Mouse (Mus musculus) spleen, postnatal 4 days (tissue): ENCODE data around the gene Cd55.
"Not testable (repeated sequence)": the region's sequence is repeated elsewhere in the genome, so short reads cannot be mapped to it uniquely, and the experiment has no call there.

Source experiments
- DNase-seq, 2 experiments: peaks; one replicate each; pipeline ENCODE4 v3.0.0; 2022; ENCODE audit warnings: low spot score in 2 of 2

The Cd55 gene

DNA sequence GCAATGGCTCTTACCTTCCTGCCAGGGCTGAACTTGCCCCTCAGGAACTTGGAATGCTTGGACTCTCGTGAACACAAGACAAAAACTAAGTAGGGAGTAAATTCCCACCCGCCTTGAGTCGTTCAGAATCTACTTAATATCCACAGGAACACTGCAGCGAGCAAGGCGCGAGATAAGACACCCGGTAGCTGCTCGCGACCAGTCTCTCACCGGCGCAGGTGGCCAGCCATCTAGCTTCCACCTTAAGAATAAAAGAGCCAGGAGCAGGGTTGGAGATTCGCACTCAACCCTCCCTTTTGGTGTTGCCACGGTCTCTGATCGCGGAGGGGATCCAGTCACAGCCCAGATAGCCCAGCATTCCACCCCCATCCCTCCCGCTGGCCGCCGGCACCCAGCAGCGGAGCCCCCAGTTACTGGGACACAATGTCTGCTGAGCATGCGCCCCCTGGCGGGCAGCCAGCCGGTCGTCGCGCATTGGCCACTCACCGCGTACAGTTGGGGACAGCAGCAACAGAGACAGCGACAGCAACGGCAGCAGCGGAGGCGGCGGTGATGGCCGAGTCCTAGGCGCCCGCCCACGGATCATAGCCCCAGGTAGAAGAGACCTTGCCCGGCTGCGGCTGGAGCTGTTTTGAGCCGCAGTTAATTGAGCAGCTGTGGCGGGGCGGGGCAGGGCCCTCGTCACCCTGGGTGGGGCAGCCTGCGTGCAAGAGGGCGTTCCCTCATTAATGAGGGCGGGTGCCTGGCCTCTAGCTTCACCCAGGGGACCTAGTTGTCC, at the start of gene Cd55:
Cd55 (minus strand) TSS at position 661 of the 778 bp plus-strand sequence.
- peak; percentile 92 to 98 for DNase-seq

DNA sequence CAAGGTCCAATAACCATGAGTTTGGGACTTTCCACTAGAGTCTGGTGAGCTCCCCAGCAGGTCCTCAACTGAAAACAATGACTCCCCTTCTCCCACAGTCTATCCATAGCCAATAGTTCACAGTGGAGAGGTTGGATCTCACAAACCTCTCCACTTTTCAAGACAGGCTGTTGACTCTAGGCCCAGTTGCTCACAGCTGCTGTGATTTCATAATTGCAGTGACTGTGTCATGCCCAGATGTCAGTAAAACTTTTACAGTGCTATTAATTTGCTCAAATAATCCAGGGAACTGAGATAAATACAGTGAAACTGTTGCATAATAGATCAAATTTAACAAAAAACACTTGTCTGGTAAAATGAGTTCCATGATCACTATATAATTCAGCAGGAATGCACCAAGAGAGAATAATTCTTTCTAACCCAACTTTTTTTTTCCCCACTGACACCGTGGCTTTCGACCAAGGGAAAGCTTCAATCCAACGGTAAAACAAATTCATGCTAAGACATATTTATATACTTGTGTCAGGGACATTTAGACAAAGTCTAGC, 49.4 kb upstream of the Cd55 start:
- no peak for DNase-seq

DNA sequence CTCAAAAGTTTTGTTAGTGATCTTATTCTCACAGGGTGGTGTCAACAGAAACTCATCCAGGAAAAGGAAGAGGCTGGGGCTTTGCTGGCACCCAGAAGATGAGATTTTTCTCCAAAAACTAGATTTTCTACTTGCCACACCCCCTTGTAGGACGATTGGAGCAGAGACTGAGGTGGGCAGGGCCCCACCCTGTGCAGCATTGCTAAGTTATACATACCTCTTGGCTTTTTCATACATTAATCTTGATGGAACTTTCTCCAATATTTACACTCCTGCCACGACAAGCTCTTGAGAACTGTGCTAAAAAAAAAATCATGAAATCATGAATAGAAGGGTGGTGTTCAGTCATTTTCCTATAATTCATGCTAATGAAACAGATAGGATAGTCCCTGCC, 46.4 kb upstream of the Cd55 start:
- DNase-seq = no peak

DNA sequence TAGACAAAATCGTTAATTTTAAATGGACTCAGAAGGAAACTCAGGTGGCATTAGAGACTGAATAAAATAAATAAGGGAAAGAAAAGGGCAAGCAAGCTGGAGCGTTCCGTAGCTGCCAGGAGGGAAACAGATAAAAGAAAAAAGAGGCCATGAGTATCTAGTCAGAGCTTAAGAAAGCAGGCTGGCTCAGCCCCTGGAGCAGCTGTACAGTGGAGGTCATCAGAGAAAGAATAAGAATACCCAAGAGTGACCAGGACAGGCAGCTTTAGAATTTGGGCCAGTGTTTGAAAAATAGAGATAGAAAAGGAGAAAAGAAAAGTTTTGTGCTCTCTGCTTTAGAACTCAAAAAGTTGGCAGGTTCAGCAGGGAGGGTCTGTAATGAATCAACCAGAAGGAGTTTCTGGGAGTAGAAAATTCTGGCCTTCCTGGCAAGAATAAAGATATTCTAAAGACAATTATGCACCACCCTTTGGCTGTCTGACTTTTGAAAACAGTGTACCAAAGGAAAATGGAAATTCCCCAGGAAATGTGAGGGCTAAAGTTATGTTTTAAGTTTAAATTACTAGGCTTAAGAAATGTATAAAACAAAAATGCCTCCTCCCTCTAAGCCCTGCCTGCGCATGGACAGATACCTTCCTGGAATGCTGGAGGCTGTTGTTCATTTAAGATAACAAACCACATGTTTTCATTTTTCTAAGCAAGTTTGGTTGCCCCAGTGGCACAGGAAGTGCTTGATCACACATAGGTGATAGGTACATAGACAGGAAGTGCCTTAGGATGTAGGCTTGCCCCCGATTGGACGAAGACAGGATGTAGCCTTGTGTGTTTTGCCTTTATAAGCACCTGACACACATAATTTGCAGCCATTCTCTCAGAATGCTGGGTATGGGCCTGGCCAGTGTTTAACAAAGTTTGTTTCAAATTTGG, 45.7 kb upstream of the Cd55 start:
- DNase-seq = no peak

DNA sequence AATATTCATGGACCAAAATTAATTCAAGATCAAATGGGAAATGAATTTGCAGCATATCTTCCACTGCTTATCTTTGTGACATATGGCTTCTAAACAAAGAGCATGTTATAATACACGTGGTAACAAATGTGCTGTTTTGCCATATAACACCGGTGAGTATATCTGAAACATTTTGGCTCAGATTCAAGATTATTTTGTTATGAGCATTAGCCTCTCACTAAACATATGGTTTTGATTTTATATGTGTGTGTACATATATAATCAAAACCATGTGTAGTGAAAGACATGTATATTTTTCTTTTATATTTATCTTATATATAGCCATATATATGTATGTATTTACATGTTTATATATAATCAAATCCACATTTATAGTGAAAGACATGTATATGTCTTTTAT, 44.9 kb upstream of the Cd55 start:
- DNase-seq = no peak

DNA sequence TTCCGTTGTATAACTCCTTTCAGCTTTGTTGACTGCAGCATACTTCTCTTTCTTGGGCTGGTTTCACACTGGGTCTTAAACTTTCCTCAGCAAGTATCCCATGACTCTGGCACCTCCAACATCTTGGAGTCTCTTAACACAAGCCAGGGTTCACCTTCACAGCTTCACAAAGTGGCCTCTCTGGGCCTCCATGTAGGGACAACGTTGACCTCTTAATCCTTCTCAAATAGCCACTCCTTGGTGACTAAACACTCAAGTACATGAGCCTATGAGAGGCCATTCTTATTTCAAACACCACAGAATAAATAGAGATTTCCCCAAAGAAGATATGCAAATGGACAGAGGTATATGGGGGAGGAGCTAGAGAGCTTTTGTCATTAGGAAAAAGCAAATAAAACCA, 37.4 kb upstream of the Cd55 start:
- DNase-seq = no peak

DNA sequence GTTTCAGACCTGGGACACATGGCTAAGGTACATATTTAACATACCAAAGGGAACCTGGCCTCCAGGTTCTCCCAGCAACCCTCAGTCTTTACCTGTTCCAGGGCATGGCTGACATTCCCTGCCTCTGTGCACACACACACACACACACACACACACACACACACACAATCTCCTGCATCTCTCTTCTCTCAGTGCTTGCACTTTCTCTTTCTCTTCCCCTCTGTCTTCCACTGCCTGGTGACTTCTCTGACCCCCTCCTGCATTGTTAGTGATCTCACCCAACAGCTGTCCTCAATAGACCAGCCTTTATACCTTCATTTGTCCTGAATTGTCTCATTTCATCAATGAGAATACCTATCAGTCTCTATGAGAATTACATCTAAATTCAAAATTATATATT, 35.8 kb upstream of the Cd55 start:
- no peak for DNase-seq

DNA sequence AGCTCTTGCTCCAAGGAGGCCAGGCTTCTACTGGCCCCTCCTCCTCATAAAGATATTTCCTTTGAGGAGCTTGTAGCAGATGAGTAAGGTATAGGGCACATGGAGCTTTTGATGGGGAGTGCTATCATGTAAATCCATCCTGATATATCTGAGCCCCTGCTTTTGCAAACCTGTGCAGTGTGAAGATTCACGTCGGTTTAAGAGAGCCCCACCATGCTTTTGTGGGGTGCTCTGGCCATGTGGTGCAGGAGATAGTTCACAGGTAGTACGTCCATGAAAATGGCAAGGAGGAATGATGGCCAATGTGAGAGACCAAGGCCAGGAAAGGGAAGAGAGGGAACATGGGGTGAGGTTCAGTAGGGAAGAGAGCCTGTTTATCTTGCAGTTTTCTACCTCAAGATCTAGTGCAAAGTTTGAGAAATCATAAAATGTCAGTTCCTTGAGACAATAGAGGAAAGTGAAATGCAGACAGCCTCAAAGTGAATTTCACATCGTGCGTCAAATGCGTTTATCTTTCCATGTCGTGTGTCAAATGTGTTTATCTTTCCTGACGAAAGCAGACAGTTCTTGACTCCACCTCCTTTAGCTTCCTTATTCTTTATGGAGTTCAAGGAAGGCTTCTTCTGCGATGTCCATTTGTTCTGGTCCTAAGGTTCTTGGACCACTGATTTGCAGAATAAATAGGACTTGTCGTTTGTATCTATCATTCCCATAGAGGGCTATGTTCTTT, 24.4 kb upstream of the Cd55 start:
- no peak for DNase-seq

DNA sequence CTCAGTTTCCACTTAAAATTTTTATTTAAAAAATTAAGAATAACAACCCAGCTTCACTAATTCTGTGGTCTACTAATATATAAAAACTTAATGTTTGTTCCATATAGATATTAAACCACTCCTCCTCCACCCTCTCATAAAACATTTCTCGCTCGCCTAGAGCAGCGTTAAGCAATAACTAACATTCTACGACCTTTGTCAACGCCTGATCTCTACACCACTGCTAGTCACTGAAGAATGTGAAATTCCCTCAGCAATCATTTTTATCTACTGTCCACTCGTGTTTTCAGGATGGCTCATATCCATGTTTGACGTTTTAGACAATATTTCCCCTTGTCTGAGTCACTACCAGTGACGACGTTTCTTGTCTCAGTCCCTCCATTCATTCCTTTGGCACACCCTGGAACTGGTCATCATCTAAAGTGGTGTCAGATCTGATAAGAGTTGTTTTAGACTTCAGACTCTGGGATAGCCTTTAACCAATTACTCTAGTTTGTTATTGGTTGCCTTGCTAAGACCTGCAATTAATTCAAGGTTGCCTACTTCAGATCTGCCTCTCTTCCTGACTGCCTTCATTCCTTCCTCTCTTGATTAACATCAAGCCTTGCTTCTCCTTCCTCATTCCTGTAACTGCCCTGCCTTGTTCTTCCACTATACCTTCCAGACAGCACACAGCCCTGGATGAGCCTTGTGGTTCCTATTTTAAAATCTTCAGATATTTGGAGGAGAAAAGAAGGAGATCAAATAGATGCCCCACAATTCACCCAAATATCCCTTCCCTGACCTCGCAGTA, 23.5 kb upstream of the Cd55 start:
- no peak for DNase-seq

DNA sequence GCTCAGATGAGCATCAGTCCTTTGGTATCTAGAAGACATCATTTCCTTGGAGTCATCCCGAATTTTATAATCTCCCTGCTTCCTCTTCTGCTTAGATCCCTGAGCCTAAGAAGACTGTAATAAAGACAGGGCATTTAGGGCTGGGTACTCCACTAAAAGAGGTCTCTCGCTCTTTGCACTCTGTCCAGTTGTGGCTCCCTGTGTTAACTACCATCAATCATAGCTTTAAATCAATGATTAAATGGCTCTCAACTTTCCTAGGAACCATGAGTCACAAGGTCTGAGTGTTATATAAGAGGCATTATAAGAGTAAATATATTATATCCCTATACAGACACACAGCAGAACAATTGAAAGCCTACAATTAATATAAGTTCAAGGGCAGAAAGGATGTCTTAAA, 22.8 kb upstream of the Cd55 start:
- no peak for DNase-seq

DNA sequence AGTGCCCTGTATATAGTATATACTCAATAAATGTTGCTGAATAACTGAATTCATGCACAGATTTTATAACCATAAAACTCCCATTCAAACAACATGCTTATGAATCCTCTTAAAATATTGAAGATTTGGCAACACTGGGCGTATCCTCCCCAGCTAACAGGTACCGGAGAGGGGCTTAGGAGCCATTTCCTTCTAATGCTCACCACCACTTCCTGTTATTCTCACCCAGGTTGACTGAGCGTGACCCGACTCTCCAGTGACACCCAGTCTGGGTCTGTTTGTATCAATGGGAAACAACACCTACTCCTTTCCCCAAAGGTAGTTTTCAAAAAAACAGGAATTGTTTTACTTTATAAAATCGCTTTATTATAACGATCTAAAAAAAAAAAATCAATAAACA, 12.4 kb upstream of the Cd55 start:
- peak in 1 of 2 experiments; percentile 45 for DNase-seq

DNA sequence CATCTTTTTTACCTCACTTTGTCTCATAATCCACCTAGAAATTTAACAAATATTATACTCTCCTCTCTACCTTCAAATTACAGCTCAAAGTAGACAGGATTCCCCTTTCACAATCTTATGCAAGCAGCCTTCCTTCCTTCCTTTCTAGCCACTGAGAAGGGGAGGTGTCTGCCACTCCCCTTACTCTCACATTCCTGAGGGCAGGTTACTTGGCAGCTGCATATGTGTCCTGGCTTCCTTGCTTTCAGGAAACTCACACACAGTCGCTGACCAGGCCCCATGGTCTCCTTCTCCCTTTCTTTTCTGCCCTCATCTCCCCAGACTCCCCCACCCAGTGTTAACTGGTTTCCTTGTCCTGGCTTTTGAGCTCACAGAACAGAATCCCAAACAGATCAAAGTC, 11.7 kb upstream of the Cd55 start:
- no peak for DNase-seq

DNA sequence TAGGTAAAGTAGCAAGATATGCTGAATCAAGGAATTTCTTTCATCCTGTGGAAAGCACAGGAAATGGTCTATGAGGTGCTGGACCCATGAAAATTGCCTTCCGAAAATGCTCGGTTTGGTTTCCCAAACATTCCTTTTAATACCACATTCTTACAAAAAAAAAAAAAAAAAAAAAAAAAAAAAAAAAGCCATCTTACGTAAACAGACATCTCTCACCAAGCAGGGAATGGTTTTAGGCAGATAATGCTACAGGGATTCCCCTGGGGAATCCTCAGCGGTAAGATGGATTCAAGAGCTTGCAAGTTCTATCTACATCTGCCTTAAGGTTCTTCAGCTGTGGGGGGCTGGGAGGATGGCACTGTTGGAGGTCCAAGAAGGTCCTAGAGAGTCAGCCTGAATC, 7.5 kb upstream of the Cd55 start:
- DNase-seq = no peak

DNA sequence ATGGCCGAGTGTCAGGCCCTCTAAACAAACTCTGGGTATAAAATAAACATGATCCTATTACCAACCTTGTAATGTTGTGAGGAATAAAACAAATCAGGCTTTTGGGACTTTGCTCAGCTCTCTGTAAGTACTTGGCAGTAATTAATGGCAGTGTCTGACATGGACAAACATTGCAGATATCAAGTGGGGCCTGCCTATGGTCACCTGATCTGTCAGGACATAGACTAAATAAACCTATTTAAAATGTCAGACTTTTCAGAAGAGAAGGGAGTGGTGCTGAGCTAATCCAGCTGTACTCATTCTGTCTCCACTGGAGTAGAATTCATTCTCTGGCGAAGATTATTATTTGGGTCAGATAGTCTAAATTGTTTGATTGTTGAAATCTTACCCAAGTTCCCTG, 4.9 kb upstream of the Cd55 start:
- no peak for DNase-seq

DNA sequence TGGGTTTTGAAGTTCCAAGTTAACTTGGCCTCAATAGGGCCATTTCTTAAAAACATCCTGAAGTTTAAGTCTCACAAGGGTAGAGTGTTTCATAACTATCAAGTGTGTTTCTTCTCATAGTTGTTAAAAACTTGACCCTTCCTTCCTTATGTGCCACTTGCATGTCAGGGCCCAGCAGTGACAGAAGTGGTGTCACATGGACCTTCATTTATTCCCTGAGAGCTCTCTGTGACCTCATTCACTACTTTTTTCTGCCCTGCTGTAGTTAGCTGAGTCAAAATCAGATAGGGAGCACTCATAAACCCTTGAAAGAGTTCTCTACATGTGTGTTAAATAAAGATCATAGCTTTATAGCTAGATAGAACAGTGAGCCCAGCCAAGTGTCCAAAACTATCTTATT, 1.6 kb upstream of the Cd55 start:
- no peak for DNase-seq

DNA sequence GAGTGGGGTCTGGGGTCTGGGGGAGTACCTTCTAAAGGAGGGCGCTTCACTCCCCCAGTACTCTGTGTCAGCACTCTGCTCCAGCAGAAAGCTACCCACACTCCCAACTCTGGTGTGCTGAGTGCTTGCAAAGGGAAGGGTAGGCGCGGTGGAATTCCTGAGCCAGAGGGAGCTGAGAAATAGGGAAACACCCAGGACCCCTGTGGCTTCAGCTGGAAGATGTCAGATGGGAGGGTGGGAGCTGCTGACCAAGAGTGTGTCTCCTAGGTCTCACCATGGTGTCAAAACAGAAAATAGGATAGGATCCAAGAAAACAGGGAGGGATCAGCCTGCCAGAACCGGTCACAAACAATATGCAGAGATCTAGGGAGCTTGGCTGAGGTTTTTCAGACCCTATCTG, 323 bp upstream of the Cd55 start:
- no peak for DNase-seq

DNA sequence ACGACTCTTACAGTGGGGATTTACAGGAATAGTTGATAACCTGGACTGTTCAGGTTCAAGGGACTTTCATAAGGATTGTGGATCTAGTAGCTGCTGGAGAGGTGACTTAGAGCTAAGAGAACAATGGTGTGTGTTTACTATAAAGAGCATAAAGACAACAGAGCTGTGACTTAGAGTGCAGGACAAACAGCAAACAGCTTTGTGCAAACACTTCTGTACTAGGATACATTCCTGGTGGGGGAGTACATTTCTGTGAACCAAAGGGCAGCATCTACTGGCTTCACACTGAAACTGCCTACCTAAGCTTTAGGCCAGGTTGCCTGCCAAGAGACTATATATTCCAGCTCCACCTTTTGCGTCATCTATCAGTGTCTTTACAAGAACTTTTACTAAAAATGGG, 7.4 kb downstream of the Cd55 start:
- no peak for DNase-seq

DNA sequence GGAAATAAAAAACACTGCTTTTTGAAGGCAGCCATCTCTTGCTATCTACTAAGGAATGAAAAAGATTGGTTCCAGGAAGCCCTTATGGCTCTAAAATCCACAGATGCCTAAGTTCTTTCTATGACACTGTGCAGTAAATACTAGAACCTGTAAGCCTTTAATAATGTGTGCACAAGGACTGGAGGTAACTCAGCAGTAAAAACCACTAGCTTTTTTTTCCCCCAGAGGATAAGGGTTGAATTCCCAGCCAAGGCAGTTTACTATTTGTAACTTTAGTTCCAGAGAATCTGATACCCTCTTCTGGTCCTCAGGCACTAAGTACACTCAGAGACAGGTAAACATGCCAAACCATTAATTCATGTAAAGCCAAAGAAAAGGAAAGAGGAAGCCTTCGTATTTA, 19.6 kb downstream of the Cd55 start:
- not testable (repeated sequence) for DNase-seq

DNA sequence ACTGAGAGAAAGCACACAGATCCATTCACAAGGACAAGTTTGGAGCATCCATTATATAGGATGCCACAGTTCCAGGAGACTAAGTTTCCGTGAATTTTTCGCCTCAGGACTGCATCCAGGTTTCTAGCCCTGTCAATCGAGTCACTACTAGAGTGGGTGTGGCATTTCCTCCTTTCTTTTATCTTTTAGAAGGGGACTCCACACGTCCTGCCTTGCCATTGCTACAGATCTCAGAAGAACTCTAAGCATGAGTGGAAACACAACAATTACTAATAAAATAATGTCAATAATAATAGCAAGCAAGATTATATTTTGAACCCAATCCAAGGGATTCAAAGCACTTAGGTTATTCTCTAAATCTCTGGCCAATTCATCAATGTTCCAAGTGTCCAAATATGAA, 31.6 kb downstream of the Cd55 start:
- DNase-seq = no peak

DNA sequence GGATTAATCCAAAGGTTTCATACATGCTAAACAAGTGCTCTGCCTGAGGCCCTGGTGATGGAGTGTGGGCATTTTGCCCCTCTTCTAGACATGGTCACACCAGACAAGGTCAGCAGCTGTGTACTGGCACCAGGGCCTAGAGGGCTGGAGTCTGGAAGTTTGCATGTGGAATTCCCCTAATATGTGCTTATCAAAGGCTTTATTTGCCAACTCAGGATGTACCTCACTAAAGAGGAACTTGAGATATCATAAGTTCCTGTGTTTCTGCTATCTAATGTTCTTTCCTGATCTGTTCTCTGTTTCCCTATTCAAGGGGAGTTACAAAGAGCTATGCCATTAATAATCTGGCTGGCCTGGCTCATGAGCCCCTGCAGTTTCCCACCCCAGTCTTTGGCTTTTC, 33.9 kb downstream of the Cd55 start:
- DNase-seq = not testable (repeated sequence)

DNA sequence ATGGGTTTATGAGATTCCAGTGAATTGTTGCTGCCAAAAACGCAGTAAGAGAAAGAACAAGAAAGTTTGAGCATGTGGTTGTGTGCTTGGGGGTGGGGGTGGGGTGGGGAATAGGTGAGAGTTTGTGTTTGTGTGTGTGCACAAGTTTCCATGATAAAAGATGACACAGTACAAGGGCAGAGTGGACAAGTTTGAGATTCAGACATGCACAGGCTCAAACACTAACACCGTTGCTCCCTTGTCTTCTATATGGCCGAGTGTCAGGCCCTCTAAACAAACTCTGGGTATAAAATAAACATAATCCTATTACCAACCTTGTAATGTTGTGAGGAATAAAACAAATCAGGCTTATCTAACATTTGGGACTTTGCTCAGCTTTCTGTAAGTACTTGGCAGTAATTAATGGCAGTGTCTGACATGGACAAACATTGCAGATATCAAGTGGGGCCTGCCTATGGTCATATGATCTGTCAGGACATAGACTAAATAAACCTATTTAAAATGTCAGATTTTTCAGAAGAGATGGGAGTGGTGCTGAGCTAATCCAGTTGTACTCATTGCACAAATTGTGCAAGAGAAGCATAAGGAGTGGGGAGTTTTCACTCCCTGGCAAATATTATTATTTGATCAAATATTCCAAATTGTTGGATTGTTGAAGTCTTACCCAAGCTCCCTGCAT, 35.2 kb downstream of the Cd55 start:
- DNase-seq = not testable (repeated sequence)
